Mouse (Mus musculus) CH12.LX (cell line): Measurements from ENCODE around the gene Arhgap28. TPM values are rescaled to one million over a fixed set of nuclear protein-coding genes. Genes with fewer than 3 reads are reported as not detected.

ENCODE experiments used
- DNase-seq: peaks from one replicate; pipeline ENCODE4 v3.0.0-alpha.2; 2013; ENCODE audit errors: extremely low read depth
- H3K27ac ChIP-seq: 2 replicates; pipeline ENCODE4 v1.5.1; 2012; ENCODE audit warnings: low read depth, mild to moderate bottlenecking, control low read depth, moderate library complexity; ENCODE audit not compliant: insufficient read depth
- H3K27me3 ChIP-seq: replicated peaks from 2 replicates; pipeline ENCODE3; 2012; ENCODE audit warnings: inconsistent platforms
- H3K36me3 ChIP-seq, 2 experiments: replicated peaks in 1 of 2; 2 replicates each; pipeline versions ENCODE3 to v1.6.1; 2012; ENCODE audit warnings: inconsistent platforms in 1 of 2, low read length in 1 of 2, mild to moderate bottlenecking in 1 of 2, mixed read lengths in 1 of 2, moderate library complexity in 1 of 2; ENCODE audit not compliant: control insufficient read depth in 1 of 2, insufficient read depth in 1 of 2
- H3K4me1 ChIP-seq, 2 experiments: 2 replicates each; pipeline ENCODE4 v1.6.1; 2012; ENCODE audit warnings: inconsistent platforms in 1 of 2, moderate library complexity in 1 of 2; ENCODE audit not compliant: insufficient read depth in 2 of 2, control insufficient read depth in 1 of 2
- H3K4me2 ChIP-seq: 2 replicates; pipeline ENCODE4 v1.6.1; 2012; ENCODE audit warnings: low read depth, mild to moderate bottlenecking, control low read depth; ENCODE audit not compliant: poor library complexity, insufficient read depth, severe bottlenecking
- H3K4me3 ChIP-seq, 3 experiments: fragments of 150-350 bp in 1 of 3; sonication (generic) in 1 of 3; replicated peaks in 1 of 3; 2 replicates each; pipeline versions ENCODE3 to v1.5.1; 2011 to 2012; ENCODE audit warnings: low read depth in 2 of 3, low read length in 2 of 3, mild to moderate bottlenecking in 2 of 3, moderate library complexity in 2 of 3, control low read depth in 1 of 3, improper control_type of control experiment in 1 of 3, inconsistent platforms in 1 of 3, mixed read lengths in 1 of 3; ENCODE audit not compliant: poor library complexity in 1 of 3
- H3K79me2 ChIP-seq: replicated peaks from 2 replicates; pipeline ENCODE4 v1.6.1; 2012; ENCODE audit warnings: mild to moderate bottlenecking, moderate library complexity; ENCODE audit not compliant: control insufficient read depth, poor library complexity, insufficient read depth, severe bottlenecking; ENCODE audit errors: extremely low read depth
- H3K9ac ChIP-seq: 2 replicates; pipeline ENCODE4 v1.6.1; 2012; ENCODE audit warnings: low read depth, mild to moderate bottlenecking, control low read depth, moderate library complexity; ENCODE audit not compliant: insufficient read depth
- H3K9me3 ChIP-seq: replicated peaks from 2 replicates; pipeline ENCODE3; 2012; ENCODE audit warnings: low read length, inconsistent platforms, mixed read lengths
- BHLHE40 ChIP-seq: IDR thresholded peaks from 2 replicates; pipeline ENCODE4 v1.6.1; 2011; ENCODE audit warnings: mild to moderate bottlenecking, low read depth, low read length, improper control_type of control experiment
- CHD2 ChIP-seq: IDR thresholded peaks from 2 replicates; pipeline ENCODE4 v1.6.1; 2011; ENCODE audit warnings: low read length, improper control_type of control experiment
- CTCF ChIP-seq, 2 experiments: IDR thresholded peaks in 1 of 2; conservative IDR thresholded peaks in 1 of 2; 2 replicates each; pipeline ENCODE4 v1.5.1; 2011 to 2012; ENCODE audit warnings: low read depth in 2 of 2, low read length in 2 of 2, improper control_type of control experiment in 1 of 2, inconsistent platforms in 1 of 2, mild to moderate bottlenecking in 1 of 2, moderate library complexity in 1 of 2
- E2F4 ChIP-seq: IDR thresholded peaks from 2 replicates; pipeline ENCODE4 v1.6.1; 2011; ENCODE audit warnings: low read depth, low read length, improper control_type of control experiment; ENCODE audit not compliant: insufficient replicate concordance
- EP300 ChIP-seq: IDR thresholded peaks from 2 replicates; pipeline ENCODE4 v1.6.1; 2011; ENCODE audit warnings: low read length, improper control_type of control experiment
- GABPA ChIP-seq: IDR thresholded peaks from 2 replicates; pipeline ENCODE4 v1.6.1; 2012; ENCODE audit warnings: low read depth, low read length, improper control_type of control experiment, inconsistent platforms; ENCODE audit not compliant: insufficient replicate concordance
- IRF4 ChIP-seq: IDR thresholded peaks from 2 replicates; pipeline ENCODE4 v1.6.1; 2014; ENCODE audit warnings: low read depth, mild to moderate bottlenecking, inconsistent platforms, low read length, improper control_type of control experiment
- MAX ChIP-seq: IDR thresholded peaks from 2 replicates; pipeline ENCODE4 v1.6.1; 2011; ENCODE audit warnings: low read length, improper control_type of control experiment
- MAZ ChIP-seq: IDR thresholded peaks from 2 replicates; pipeline ENCODE4 v1.6.1; 2012; ENCODE audit warnings: low read depth, mild to moderate bottlenecking, inconsistent platforms, low read length, improper control_type of control experiment, moderate library complexity
- MEF2A ChIP-seq: IDR thresholded peaks from 2 replicates; pipeline ENCODE4 v1.6.1; 2014; ENCODE audit warnings: low read depth, mild to moderate bottlenecking, inconsistent platforms, low read length, improper control_type of control experiment, borderline replicate concordance
- MYC ChIP-seq: IDR thresholded peaks from 2 replicates; pipeline ENCODE4 v1.6.1; 2011; ENCODE audit warnings: low read depth, mild to moderate bottlenecking, improper control_type of control experiment, low read length
- NELFE ChIP-seq: IDR thresholded peaks from 2 replicates; pipeline ENCODE4 v1.6.1; 2011; ENCODE audit warnings: low read depth, low read length, improper control_type of control experiment
- PAX5 ChIP-seq: IDR thresholded peaks from 2 replicates; pipeline ENCODE4 v1.6.1; 2012; ENCODE audit warnings: low read length, inconsistent platforms, mixed read lengths
- POLR2A ChIP-seq: IDR thresholded peaks from 2 replicates; pipeline ENCODE4 v1.6.1; 2011; ENCODE audit warnings: low read depth, mild to moderate bottlenecking, improper control_type of control experiment, low read length
- POLR2AphosphoS2 ChIP-seq: IDR thresholded peaks from 2 replicates; pipeline ENCODE4 v1.6.1; 2011; ENCODE audit warnings: low read depth, low read length, improper control_type of control experiment
- RAD21 ChIP-seq: IDR thresholded peaks from 2 replicates; pipeline ENCODE4 v1.6.1; 2011; ENCODE audit warnings: low read depth, mild to moderate bottlenecking, low read length, improper control_type of control experiment, moderate library complexity
- RCOR1 ChIP-seq: conservative IDR thresholded peaks from 2 replicates; pipeline ENCODE4 v1.6.1; 2012; ENCODE audit warnings: low read depth, mild to moderate bottlenecking, inconsistent platforms, low read length, improper control_type of control experiment
- SIN3A ChIP-seq: IDR thresholded peaks from 2 replicates; pipeline ENCODE4 v1.6.1; 2012; ENCODE audit warnings: low read length, improper control_type of control experiment, inconsistent platforms
- SMC3 ChIP-seq: IDR thresholded peaks from 2 replicates; pipeline ENCODE4 v1.6.1; 2011; ENCODE audit warnings: low read depth, low read length, improper control_type of control experiment
- TBP ChIP-seq: conservative IDR thresholded peaks from 2 replicates; pipeline ENCODE4 v1.6.1; 2011; ENCODE audit warnings: low read depth, low read length, improper control_type of control experiment
- TCF12 ChIP-seq: IDR thresholded peaks from 2 replicates; pipeline ENCODE4 v1.6.1; 2014; ENCODE audit warnings: low read depth, mild to moderate bottlenecking, inconsistent platforms, low read length, improper control_type of control experiment
- UBTF ChIP-seq: IDR thresholded peaks from 2 replicates; pipeline ENCODE4 v1.6.1; 2012; ENCODE audit warnings: low read depth, mild to moderate bottlenecking, inconsistent platforms, low read length, improper control_type of control experiment, moderate library complexity
- USF1 ChIP-seq: IDR thresholded peaks from 2 replicates; pipeline ENCODE4 v1.6.1; 2014; ENCODE audit warnings: low read depth, mild to moderate bottlenecking, inconsistent platforms, low read length, improper control_type of control experiment
- ZKSCAN1 ChIP-seq: IDR thresholded peaks from 2 replicates; pipeline ENCODE4 v1.6.1; 2012; ENCODE audit warnings: low read depth, inconsistent platforms, low read length, improper control_type of control experiment, borderline replicate concordance
- ZNF384 ChIP-seq: IDR thresholded peaks from 2 replicates; pipeline ENCODE4 v1.6.1; 2012; ENCODE audit warnings: low read depth, low read length, improper control_type of control experiment, inconsistent platforms
- dilution Hi-C: fragments of 300-500 bp; cut with MboI; formaldehyde crosslinking; loops from 2 replicates; pipeline ENCODE4 v1.14.3; 2020; ENCODE audit warnings: low sequenced_read_pairs; ENCODE audit not compliant: extremely low pct_unique_long_range_greater_than_20kb, extremely low pct_ligation_motif_present
- in situ Hi-C: fragments of 300-500 bp; cut with MboI; formaldehyde crosslinking; loops from 3 replicates; pipeline ENCODE4 v1.14.3; 2019; ENCODE audit warnings: low sequenced_read_pairs, low pct_ligation_motif_present, low pct_unique_long_range_greater_than_20kb, mixed read lengths
- polyA plus RNA-seq: library from polyadenylated mRNA; unstranded; fragments of >175 nt; gene quantifications from 2 replicates; pipeline ENCODE4 v1.2.1, GENCODE M21; 2012; ENCODE audit warnings: low read depth; ENCODE audit not compliant: insufficient read length
- total RNA-seq, 2 experiments: library from RNA; depleted of rRNA; stranded (reverse); fragments of 300-350 nt in 1 of 2; fragments of >200 nt in 1 of 2; gene quantifications; 2 replicates each; pipeline ENCODE4 v1.2.3; 2012 to 2014

Arhgap28 gene
- total and polyA plus RNA-seq, 3 experiments: not detected

- Histone ChIP-seq H3K4me2 (no peak overlapping the region), H3K4me3 (no peak overlapping the region)
- in situ Hi-C loops: no loop called here
Measured at GRCm38 (mm10) chr17:67989716-67990115, 14.2 kb downstream of the Arhgap28 start.

GRCm38 (mm10) chr17:67988920-67989621 is 14.8 kb downstream of the Arhgap28 start:
- TF ChIP-seq MAX: no peak
- Histone ChIP-seq H3K9ac (no peak overlapping the region), H3K4me1 (no peaks in the 10 kb centered on the region), H3K27me3 (no peaks in the 10 kb centered on the region), H3K4me3 (no peak overlapping the region), H3K36me3 (no peaks in the 10 kb centered on the region), H3K27ac (no peak overlapping the region), H3K9me3 (peaks cover 69% of the 10 kb centered on the region), H3K79me2 (no peaks in the 10 kb centered on the region), H3K4me2 (no peak overlapping the region)
- dilution Hi-C loops: no loop called here
- in situ Hi-C loops: no loop called here
- no peak for DNase-seq

More at GRCm38 (mm10) chr17:67989716-67990115, 14.2 kb downstream of the Arhgap28 start:
- Histone ChIP-seq H3K4me1 (no peaks in the 10 kb centered on the region), H3K79me2 (no peaks in the 10 kb centered on the region), H3K9ac (no peak overlapping the region), H3K27me3 (no peaks in the 10 kb centered on the region), H3K9me3 (peaks cover 70% of the 10 kb centered on the region), H3K27ac (no peak overlapping the region), H3K36me3 (no peaks in the 10 kb centered on the region)
- no peak for TF ChIP-seq MYC
- no peak for TF ChIP-seq MEF2A
- TF ChIP-seq POLR2AphosphoS2: no peak
- TF ChIP-seq ZNF384: no peak
- TF ChIP-seq CHD2: no peak
- no peak for TF ChIP-seq SMC3
- TF ChIP-seq RAD21: no peak
- TF ChIP-seq TBP: no peak
- TF ChIP-seq UBTF: no peak
- no peak for TF ChIP-seq RCOR1
- TF ChIP-seq E2F4: no peak
- no peak for TF ChIP-seq NELFE
- DNase-seq: no peak
- dilution Hi-C loops: no loop called here

GRCm38 (mm10) chr17:67985532-67985931 is 18.4 kb downstream of the Arhgap28 start:
- H3K4me2 ChIP-seq: no peak overlapping the region
- no peaks in the 10 kb centered on the region for H3K79me2 ChIP-seq
- H3K4me3 ChIP-seq: no peak overlapping the region
- DNase-seq: no peak
- no peaks in the 10 kb centered on the region for H3K4me1 ChIP-seq
- H3K9ac ChIP-seq: no peak overlapping the region
- dilution Hi-C loops (no loop called here), in situ Hi-C loops (no loop called here)
- H3K36me3 ChIP-seq: no peaks in the 10 kb centered on the region
- no peak for TF ChIP-seq IRF4
- TF ChIP-seq CTCF (conservative IDR thresholded peaks at IDR 0.05 in 1 of 2, IDR thresholded peaks at IDR 0.05 in 1 of 2; ENCODE audit: low read depth in 2 of 2, low read length in 2 of 2): no peak
- no peak for TF ChIP-seq TCF12
- no peak for TF ChIP-seq MAX
- no peak for TF ChIP-seq GABPA
- TF ChIP-seq MYC: no peak
- TF ChIP-seq ZKSCAN1: no peak
- TF ChIP-seq POLR2A: no peak
- no peak for TF ChIP-seq PAX5
- no peak for TF ChIP-seq SIN3A
- no peak for TF ChIP-seq RCOR1
- TF ChIP-seq BHLHE40: no peak
- TF ChIP-seq SMC3: no peak
- no peak for TF ChIP-seq EP300
- no peak for TF ChIP-seq MAZ
- no peak for TF ChIP-seq USF1
- peaks cover 74% of the 10 kb centered on the region for H3K9me3 ChIP-seq
- no peak overlapping the region for H3K27ac ChIP-seq
- no peaks in the 10 kb centered on the region for H3K27me3 ChIP-seq
